Mouse (Mus musculus): Measurements from ENCODE around the gene Tspan13. TPM values are rescaled to one million over a fixed set of nuclear protein-coding genes. Genes with fewer than 3 reads are reported as not detected.

Tspan13 gene
- polyA plus RNA-seq, 1 experiment from 2014 or later, result 441 TPM

GRCm38 (mm10) chr12:36007581-36007980 is 34.7 kb downstream of the Tspan13 start:
- Histone ChIP-seq H3K4me1 (no peaks in the 10 kb centered on the region), H3K36me3 (no peaks in the 10 kb centered on the region), H3K4me3 (replicated peaks) (no peak overlapping the region), H3K4me2 (no peak overlapping the region), H3K27me3 (replicated peaks) (no peaks in the 10 kb centered on the region), H3K9ac (replicated peaks) (no peak overlapping the region), H3K9me3 (replicated peaks) (no peaks in the 10 kb centered on the region), H3K27ac (replicated peaks) (no peak overlapping the region)
- no peak for ATAC-seq (ENCODE audit: low FRiP score)
- WGBS, result 93% methylated on average over 2 of the region's 2 CpGs

GRCm38 (mm10) chr12:36004714-36005113 is 37.6 kb downstream of the Tspan13 start:
- Histone ChIP-seq H3K27ac (replicated peaks) (no peak overlapping the region), H3K9me3 (replicated peaks) (no peaks in the 10 kb centered on the region), H3K9ac (replicated peaks) (no peak overlapping the region), H3K4me2 (no peak overlapping the region), H3K36me3 (no peaks in the 10 kb centered on the region), H3K4me1 (no peaks in the 10 kb centered on the region), H3K27me3 (replicated peaks) (no peaks in the 10 kb centered on the region), H3K4me3 (replicated peaks) (no peak overlapping the region)
- 0 out of 2 replicates have a peak, but pooled peaks have one; percentile 11 for ATAC-seq (ENCODE audit: low FRiP score)
- WGBS, result 72% methylated on average over 4 of the region's 4 CpGs

GRCm38 (mm10) chr12:35995799-35996198 is 46.5 kb downstream of the Tspan13 start:
- Histone ChIP-seq H3K4me3 (replicated peaks) (no peak overlapping the region), H3K9me3 (replicated peaks) (no peaks in the 10 kb centered on the region), H3K36me3 (no peaks in the 10 kb centered on the region), H3K4me1 (peaks cover 13% of the 10 kb centered on the region), H3K9ac (replicated peaks) (no peak overlapping the region), H3K27me3 (replicated peaks) (no peaks in the 10 kb centered on the region), H3K27ac (replicated peaks) (no peak overlapping the region), H3K4me2 (no peak overlapping the region)
- ATAC-seq (ENCODE audit: low FRiP score), result no peak
- 31% methylated on average over 5 of the region's 5 CpGs for WGBS

GRCm38 (mm10) chr12:35994098-35994497 is 48.2 kb downstream of the Tspan13 start:
- Histone ChIP-seq H3K27ac (replicated peaks) (0 out of 2 replicates have a peak overlapping the region, but pooled peaks have one; percentile 37), H3K9me3 (replicated peaks) (no peaks in the 10 kb centered on the region)

GRCm38 (mm10) chr12:35993583-35993982 is 48.7 kb downstream of the Tspan13 start:
- no peak for ATAC-seq (ENCODE audit: low FRiP score)
- Histone ChIP-seq H3K4me1 (peaks cover 13% of the 10 kb centered on the region), H3K4me2 (no peak overlapping the region), H3K27ac (replicated peaks) (no peak overlapping the region), H3K36me3 (no peaks in the 10 kb centered on the region), H3K9ac (replicated peaks) (no peak overlapping the region), H3K9me3 (replicated peaks) (no peaks in the 10 kb centered on the region), H3K27me3 (replicated peaks) (no peaks in the 10 kb centered on the region), H3K4me3 (replicated peaks) (no peak overlapping the region)
- 61% methylated on average over 3 of the region's 3 CpGs for WGBS

More at GRCm38 (mm10) chr12:35994098-35994497, 48.2 kb downstream of the Tspan13 start:
- H3K36me3 ChIP-seq, result no peaks in the 10 kb centered on the region
- H3K4me3 ChIP-seq (replicated peaks), result no peak overlapping the region
- H3K9ac ChIP-seq (replicated peaks), result no peak overlapping the region
- peak; percentile 39; the same call in 1 of the 2 replicates for ATAC-seq (ENCODE audit: low FRiP score)
- H3K4me1 ChIP-seq, result peaks cover 13% of the 10 kb centered on the region
- H3K27me3 ChIP-seq (replicated peaks), result no peaks in the 10 kb centered on the region
- H3K4me2 ChIP-seq, result no peak overlapping the region

GRCm38 (mm10) chr12:35992711-35993110 is 49.6 kb downstream of the Tspan13 start, which contains the start of gene Agr2:
Agr2 (plus strand) TSS chr12:35992907.
- Histone ChIP-seq H3K4me2 (no peak within 1 kb of the TSS), H3K9ac (replicated peaks) (no peak within 1 kb of the TSS), H3K36me3 (no peaks in the 10 kb centered on the region), H3K27ac (replicated peaks) (no peak within 1 kb of the TSS), H3K4me1 (peaks cover 8% of the 10 kb centered on the region), H3K9me3 (replicated peaks) (no peaks in the 10 kb centered on the region), H3K4me3 (replicated peaks) (no peak within 1 kb of the TSS), H3K27me3 (replicated peaks) (no peaks in the 10 kb centered on the region)
- 62% methylated on average over 9 of the region's 9 CpGs for WGBS
- no peak for ATAC-seq (ENCODE audit: low FRiP score)

GRCm38 (mm10) chr12:35984743-35985142 is 57.6 kb downstream of the Tspan13 start:
- Histone ChIP-seq H3K4me3 (replicated peaks) (no peak overlapping the region), H3K27ac (replicated peaks) (no peak overlapping the region), H3K9me3 (replicated peaks) (no peaks in the 10 kb centered on the region), H3K9ac (replicated peaks) (no peak overlapping the region), H3K4me1 (peaks cover 7% of the 10 kb centered on the region), H3K4me2 (no peak overlapping the region), H3K27me3 (replicated peaks) (no peaks in the 10 kb centered on the region), H3K36me3 (no peaks in the 10 kb centered on the region)
- WGBS, result 90% methylated on average over 5 of the region's 5 CpGs
- ATAC-seq (ENCODE audit: low FRiP score), result no peak

GRCm38 (mm10) chr12:35983472-35983871 is 58.8 kb downstream of the Tspan13 start:
- no peaks in the 10 kb centered on the region for H3K9me3 ChIP-seq (replicated peaks)

GRCm38 (mm10) chr12:35981732-35982360 is 60.5 kb downstream of the Tspan13 start:
- Histone ChIP-seq H3K4me1 (peaks cover 14% of the 10 kb centered on the region), H3K27me3 (replicated peaks) (no peaks in the 10 kb centered on the region), H3K9me3 (replicated peaks) (no peaks in the 10 kb centered on the region), H3K27ac (replicated peaks) (peak overlapping the region; percentile 46; the same call in 1 of the 2 replicates), H3K9ac (replicated peaks) (no peak overlapping the region), H3K36me3 (no peaks in the 10 kb centered on the region), H3K4me2 (no peak overlapping the region), H3K4me3 (replicated peaks) (no peak overlapping the region)
- peak; percentile 82 for ATAC-seq (ENCODE audit: low FRiP score)
- WGBS, result 44% methylated on average over 6 of the region's 6 CpGs

More at GRCm38 (mm10) chr12:35983472-35983871, 58.8 kb downstream of the Tspan13 start:
- no peak overlapping the region for H3K9ac ChIP-seq (replicated peaks)
- no peaks in the 10 kb centered on the region for H3K27me3 ChIP-seq (replicated peaks)
- H3K4me2 ChIP-seq, result no peak overlapping the region
- ATAC-seq (ENCODE audit: low FRiP score), result no peak
- no peak overlapping the region for H3K27ac ChIP-seq (replicated peaks)
- peaks cover 7% of the 10 kb centered on the region for H3K4me1 ChIP-seq
- H3K36me3 ChIP-seq, result no peaks in the 10 kb centered on the region
- H3K4me3 ChIP-seq (replicated peaks), result no peak overlapping the region
- 87% methylated on average over 9 of the region's 9 CpGs for WGBS

- no peaks in the 10 kb centered on the region for H3K27me3 ChIP-seq (replicated peaks)
- no peak overlapping the region for H3K4me3 ChIP-seq (replicated peaks)
- no peak overlapping the region for H3K9ac ChIP-seq (replicated peaks)
- H3K4me2 ChIP-seq, result no peak overlapping the region
- 81% methylated on average over 5 of the region's 5 CpGs for WGBS
- no peaks in the 10 kb centered on the region for H3K36me3 ChIP-seq
- peaks cover 14% of the 10 kb centered on the region for H3K4me1 ChIP-seq
- no peak overlapping the region for H3K27ac ChIP-seq (replicated peaks)
- H3K9me3 ChIP-seq (replicated peaks), result no peaks in the 10 kb centered on the region
- ATAC-seq (ENCODE audit: low FRiP score), result no peak
These were observed 62.7 kb downstream of the Tspan13 start for GRCm38 (mm10) chr12:35979625-35980024.

GRCm38 (mm10) chr12:35977633-35978246 is 64.6 kb downstream of the Tspan13 start:
- H3K27me3 ChIP-seq (replicated peaks), result no peaks in the 10 kb centered on the region
- H3K27ac ChIP-seq (replicated peaks), result 0 out of 2 replicates have a peak overlapping the region, but pooled peaks have one; percentile 23
- ATAC-seq (ENCODE audit: low FRiP score), result peak; percentile 73
- no peaks in the 10 kb centered on the region for H3K9me3 ChIP-seq (replicated peaks)
- H3K36me3 ChIP-seq, result no peaks in the 10 kb centered on the region
- WGBS, result 32% methylated on average over 6 of the region's 6 CpGs
- no peak overlapping the region for H3K4me3 ChIP-seq (replicated peaks)
- no peak overlapping the region for H3K9ac ChIP-seq (replicated peaks)
- peaks cover 14% of the 10 kb centered on the region for H3K4me1 ChIP-seq
- H3K4me2 ChIP-seq, result no peak overlapping the region

- Histone ChIP-seq H3K4me1 (peaks cover 8% of the 10 kb centered on the region; the same call in 1 of the 2 replicates), H3K27me3 (replicated peaks) (no peaks in the 10 kb centered on the region), H3K9me3 (replicated peaks) (no peaks in the 10 kb centered on the region), H3K36me3 (no peaks in the 10 kb centered on the region), H3K4me3 (replicated peaks) (no peak overlapping the region), H3K9ac (replicated peaks) (no peak overlapping the region), H3K27ac (replicated peaks) (no peak overlapping the region), H3K4me2 (no peak overlapping the region)
- 93% methylated on average over 3 of the region's 3 CpGs for WGBS
- no peak for ATAC-seq (ENCODE audit: low FRiP score)
These were observed 66.4 kb downstream of the Tspan13 start for GRCm38 (mm10) chr12:35975898-35976297.
